ENCODE assay signal across 9 mouse cellular contexts in genomic region chr15:102117461-102118443, GRCm38 (mm10). TPM values are rescaled to one million over a fixed set of nuclear protein-coding genes. Genes with fewer than 3 reads are reported as not detected.
A peak's percentile ranks its signal among the peaks of the same experiment; 100 is the strongest.
DNase-seq lines count a peak whose midpoint lies in the region; ATAC-seq and TF ChIP-seq lines count a peak whose summit lies in the region.
"Had no signal": no experiment of that assay in that cellular context is flagged by ENCODE, and none has a peak within 500 bp of the region (broad histone marks: within the 10 kb centered on the region; RNA-seq: fewer than 3 reads in every experiment).

No protein-coding gene starts in this region.

- peak; percentile 70 for TF ChIP-seq CTCF in lung, adult 2 months (IDR thresholded peaks at IDR 0.05; ENCODE audit: insufficient read depth, low read length)

- WGBS in lung, adult 2 months, result 47% methylated on average over 19 of the region's 19 CpGs
- 66% methylated on average over 19 of the region's 19 CpGs for WGBS in kidney, embryonic 14.5 days
- 72% methylated on average over 19 of the region's 19 CpGs for WGBS in stomach, embryonic 16.5 days

- ATAC-seq in kidney, embryonic 14.5 days (ENCODE audit: low FRiP score, low TSS enrichment), result peak; percentile 60
- 0 out of 2 replicates have a peak, but pooled peaks have one; percentile 13 for ATAC-seq in stomach, embryonic 16.5 days (ENCODE audit: insufficient read depth, low FRiP score)

- H3K27me3 ChIP-seq in kidney, embryonic 14.5 days (ENCODE audit: control insufficient read depth, insufficient read depth, low read length), result no peaks in the 10 kb centered on the region
- no peaks in the 10 kb centered on the region for H3K27me3 ChIP-seq in stomach, embryonic 16.5 days (ENCODE audit: control insufficient read depth, insufficient read depth, low read length)

- peak; percentile 49 to 67 for DNase-seq in adrenal gland, adult (ENCODE audit: inconsistent age in 2 of 2, low spot score in 1 of 2)
- no peak for DNase-seq in adrenal gland, postnatal 4 days (ENCODE audit: low spot score in 2 of 2)
- no peak for DNase-seq in lung, adult 2 months
- DNase-seq in lung, postnatal 14 days, result no peak
- no peak for DNase-seq in left cerebral cortex, postnatal 25 days (ENCODE audit: low spot score in 2 of 2)
- DNase-seq in embryo, embryonic 11 days, result no peak

- H3K9ac ChIP-seq in kidney, embryonic 14.5 days (ENCODE audit: low read depth, low read length), result no peak overlapping the region
- no peak overlapping the region for H3K9ac ChIP-seq in stomach, embryonic 16.5 days (ENCODE audit: low read length)

- H3K36me3 ChIP-seq in kidney, embryonic 14.5 days (ENCODE audit: control insufficient read depth, insufficient read depth, low read length), result peaks cover 79% of the 10 kb centered on the region
- H3K36me3 ChIP-seq in stomach, embryonic 16.5 days (ENCODE audit: control insufficient read depth, insufficient read depth, low read length), result peaks cover 3% of the 10 kb centered on the region; the same call in 1 of the 2 replicates

- TF ChIP-seq POLR2A in lung, adult 2 months (IDR thresholded peaks at IDR 0.05; ENCODE audit: borderline replicate concordance, extremely low read depth, low read depth, low read length), result no peak

- H3K9me3 ChIP-seq in kidney, embryonic 14.5 days (ENCODE audit: control insufficient read depth, low read length), result no peaks in the 10 kb centered on the region
- no peaks in the 10 kb centered on the region for H3K9me3 ChIP-seq in stomach, embryonic 16.5 days (replicated peaks; ENCODE audit: control insufficient read depth, low read length)
- H3K9me3 ChIP-seq: megakaryocyte, embryonic 14.5 days had no signal

- peaks cover 11% of the 10 kb centered on the region for H3K4me1 ChIP-seq in lung, adult 2 months (ENCODE audit: control insufficient read depth, insufficient read depth, low read length)
- H3K4me1 ChIP-seq in kidney, embryonic 14.5 days (ENCODE audit: control insufficient read depth, insufficient read depth, low read length), result no peaks in the 10 kb centered on the region
- H3K4me1 ChIP-seq in stomach, embryonic 16.5 days (ENCODE audit: control insufficient read depth, insufficient read depth, low read length), result 0 out of 2 replicates have a peak, but pooled peaks cover 13% of the 10 kb centered on the region

- no peak overlapping the region for H3K27ac ChIP-seq in kidney, embryonic 14.5 days (ENCODE audit: low read depth, low read length)
- H3K27ac ChIP-seq in stomach, embryonic 16.5 days (ENCODE audit: low read length), result no peak overlapping the region

- H3K4me3 ChIP-seq in lung, adult 2 months (replicated peaks; ENCODE audit: extremely low read depth, low read depth, low read length), result no peak overlapping the region
- H3K4me3 ChIP-seq in kidney, embryonic 14.5 days (ENCODE audit: low read length), result no peak overlapping the region
- H3K4me3 ChIP-seq in stomach, embryonic 16.5 days (replicated peaks; ENCODE audit: low read length), result no peak overlapping the region
- H3K4me3 ChIP-seq: megakaryocyte, embryonic 14.5 days had no signal

- no peak overlapping the region for H3K4me2 ChIP-seq in kidney, embryonic 14.5 days (replicated peaks; ENCODE audit: low read depth, low read length)
- no peak overlapping the region for H3K4me2 ChIP-seq in stomach, embryonic 16.5 days (ENCODE audit: low read depth, low read length)

- intact Hi-C loops in left cerebral cortex, postnatal 25 days (cut with DNase I), result no loop called here

RNA-seq across cellular contexts. Expression of gene Tns2, which starts 17.5 kb away (rescaled TPM):
- total RNA-seq in adrenal gland, postnatal 4 days (2021), result 10 to 100 TPM; 60.9 to 63.6 TPM
- polyA plus RNA-seq in lung, adult 2 months (2012; rRNA removed), result 255 and 329 TPM in 2 replicates
- polyA plus RNA-seq in kidney, embryonic 14.5 days (2014; fragmentation: Nextera tagmentation; extraction: Ambion mirVana), result 39.1 and 46.6 TPM in 2 replicates
- 41.2 and 43.0 TPM in 2 replicates for polyA plus RNA-seq in stomach, embryonic 16.5 days (2015; fragmentation: Nextera tagmentation; extraction: Ambion mirVana)
- total RNA-seq in left cerebral cortex, postnatal 25 days (2021), result 10 to 100 TPM; 11.8 to 19.1 TPM

RNA-seq across cellular contexts. Expression of gene Spryd3, which starts 18.3 kb away (rescaled TPM):
- total RNA-seq in adrenal gland, postnatal 4 days (2021), result 10 to 100 TPM; 32.5 to 35.9 TPM
- 40.8 and 55.2 TPM in 2 replicates for polyA plus RNA-seq in lung, adult 2 months (2012; rRNA removed)
- 9.0 and 11.1 TPM in 2 replicates for polyA plus RNA-seq in kidney, embryonic 14.5 days (2014; fragmentation: Nextera tagmentation; extraction: Ambion mirVana)
- polyA plus RNA-seq in stomach, embryonic 16.5 days (2015; fragmentation: Nextera tagmentation; extraction: Ambion mirVana), result 29.2 and 35.0 TPM in 2 replicates
- total RNA-seq in left cerebral cortex, postnatal 25 days (2021), result 100 to 1,000 TPM; 142 to 146 TPM

RNA-seq across cellular contexts. Expression of gene Igfbp6, which starts 26.4 kb away (rescaled TPM):
- 10 to 100 TPM; 33.9 to 34.4 TPM for total RNA-seq in adrenal gland, postnatal 4 days (2021)
- polyA plus RNA-seq in lung, adult 2 months (2012; rRNA removed), result 337 and 400 TPM in 2 replicates
- 24.0 and 27.1 TPM in 2 replicates for polyA plus RNA-seq in kidney, embryonic 14.5 days (2014; fragmentation: Nextera tagmentation; extraction: Ambion mirVana)
- polyA plus RNA-seq in stomach, embryonic 16.5 days (2015; fragmentation: Nextera tagmentation; extraction: Ambion mirVana), result 18.5 and 21.2 TPM in 2 replicates
- 10 to 100 TPM; 36.5 to 43.1 TPM for total RNA-seq in left cerebral cortex, postnatal 25 days (2021)

RNA-seq across cellular contexts. Expression of gene Soat2, which starts 32.6 kb away (rescaled TPM):
- total RNA-seq in adrenal gland, postnatal 4 days (2021), result 1 to 10 TPM in 1 of 2 experiments, under 1 TPM in 1; 0.78 to 3.8 TPM
- polyA plus RNA-seq in lung, adult 2 months (2012; rRNA removed), result 1.1 and 1.2 TPM in 2 replicates
- 0.11 and 0.28 TPM in 2 replicates for polyA plus RNA-seq in kidney, embryonic 14.5 days (2014; fragmentation: Nextera tagmentation; extraction: Ambion mirVana)
- polyA plus RNA-seq in stomach, embryonic 16.5 days (2015; fragmentation: Nextera tagmentation; extraction: Ambion mirVana), result 5.4 and 6.2 TPM in 2 replicates
- total RNA-seq in left cerebral cortex, postnatal 25 days (2021), result under 1 TPM in 1 of 2 experiments, not detected in 1; 0.14 TPM

RNA-seq across cellular contexts. Expression of gene Eif4b, which starts 44.2 kb away (rescaled TPM):
- 100 to 1,000 TPM; 352 to 356 TPM for total RNA-seq in adrenal gland, postnatal 4 days (2021)
- polyA plus RNA-seq in lung, adult 2 months (2012; rRNA removed), result 47.3 and 87.1 TPM in 2 replicates
- 85.1 and 139 TPM in 2 replicates for polyA plus RNA-seq in kidney, embryonic 14.5 days (2014; fragmentation: Nextera tagmentation; extraction: Ambion mirVana)
- 108 and 122 TPM in 2 replicates for polyA plus RNA-seq in stomach, embryonic 16.5 days (2015; fragmentation: Nextera tagmentation; extraction: Ambion mirVana)
- total RNA-seq in left cerebral cortex, postnatal 25 days (2021), result 100 to 1,000 TPM; 157 to 161 TPM

Comparison
In these comparisons a context has a peak if more than half of its experiments do, and no peak if none do; other contexts are left out.
1. DNase-seq: peak in adrenal gland, adult (2 of 2); none in adrenal gland, postnatal 4 days (0 of 2), lung, adult 2 months (single experiment), lung, postnatal 14 days (single experiment), left cerebral cortex, postnatal 25 days (0 of 2) and embryo, embryonic 11 days (single experiment).
2. RNA of gene Igfbp6, which starts 26.4 kb away (polyA plus RNA-seq): 337 to 400 TPM in lung, adult 2 months; 24.0 to 27.1 TPM in kidney, embryonic 14.5 days and 18.5 to 21.2 TPM in stomach, embryonic 16.5 days; every median in the first group is over 10 times any median in the second.